15 mouse cellular contexts compared by ENCODE assay signal in the genomic region with DNA sequence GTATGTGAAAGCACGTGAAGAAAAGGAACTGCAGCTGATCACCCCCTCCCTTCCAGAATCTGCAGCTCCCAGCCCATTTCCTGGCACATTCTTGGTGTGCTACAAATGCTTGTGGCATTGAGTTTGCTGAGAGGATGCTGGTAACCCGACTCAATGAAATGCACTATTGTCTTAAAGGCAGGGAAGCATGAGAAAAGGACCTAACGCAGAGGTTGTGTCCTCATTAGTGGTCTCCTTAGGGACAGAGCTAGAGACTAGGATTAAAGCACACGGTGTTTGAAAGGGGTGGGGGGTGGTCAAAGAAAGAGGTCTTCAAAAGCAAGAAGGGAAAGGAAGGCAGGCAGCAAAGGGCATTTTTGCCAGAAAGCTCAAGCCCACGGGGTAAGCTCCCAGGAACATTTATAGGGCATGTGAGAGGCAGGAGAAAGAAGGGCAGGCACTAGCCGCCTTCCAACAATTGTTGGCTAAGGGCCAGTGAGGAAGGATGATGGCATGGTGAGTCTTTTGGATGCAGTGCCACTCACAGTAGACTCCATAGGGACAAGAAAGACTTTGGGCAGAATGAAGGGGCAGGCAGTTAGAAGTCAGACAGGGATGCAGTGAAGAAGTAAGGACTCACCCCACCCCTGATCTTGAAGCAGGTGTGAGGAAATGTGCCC.
DNase-seq lines count a peak whose midpoint lies in the region; ATAC-seq and TF ChIP-seq lines count a peak whose summit lies in the region.
"Had no signal": no experiment of that assay in that cellular context is flagged by ENCODE, and none has a peak within 500 bp of the region (broad histone marks: within the 10 kb centered on the region; RNA-seq: fewer than 3 reads in every experiment).

No protein-coding gene starts in this region.

- no peaks in the 10 kb centered on the region for H3K36me3 ChIP-seq in midbrain, postnatal 0 days (ENCODE audit: insufficient read depth, low read length)
- H3K36me3 ChIP-seq in heart, embryonic 10.5 days: no peaks in the 10 kb centered on the region
- H3K36me3 ChIP-seq: G1E had no signal

- H3K27ac ChIP-seq in midbrain, postnatal 0 days (ENCODE audit: low read depth, low read length): no peak overlapping the region
- H3K27ac ChIP-seq in heart, embryonic 10.5 days: no peak overlapping the region
- H3K27ac ChIP-seq: gastrocnemius, adult 2 months; kidney, postnatal 0 days had no signal

- TF ChIP-seq CTCF in midbrain, postnatal 0 days (IDR thresholded peaks at IDR 0.05): no peak

- DNase-seq in frontal cortex, postnatal 36 days (ENCODE audit: low spot score in 2 of 2): no peak
- peak; percentile 41 for DNase-seq in NIH3T3 (ENCODE audit: low read depth)
- DNase-seq in cerebellum, adult 9-11 months: peak; percentile 76
- DNase-seq in midbrain, postnatal 0 days (ENCODE audit: low spot score): peak; percentile 7
- DNase-seq in heart, embryonic 10.5 days (ENCODE audit: low spot score): no peak
- DNase-seq in testis, postnatal 14 days (ENCODE audit: low spot score): no peak
- DNase-seq in embryo, embryonic 10 days (ENCODE audit: low spot score): no peak
- DNase-seq: gastrocnemius, adult 2 months; heart, adult 18-20 months; layer of hippocampus, adult 9-11 months; right cerebral cortex, postnatal 4 days; thymus, postnatal 14 days had no signal

- H3K9me3 ChIP-seq in midbrain, postnatal 0 days (ENCODE audit: low read length): no peaks in the 10 kb centered on the region
- no peaks in the 10 kb centered on the region for H3K9me3 ChIP-seq in heart, embryonic 10.5 days
- H3K9me3 ChIP-seq: G1E had no signal

- no peaks in the 10 kb centered on the region for H3K27me3 ChIP-seq in midbrain, postnatal 0 days (ENCODE audit: insufficient read depth, low read length)
- H3K27me3 ChIP-seq in heart, embryonic 10.5 days (ENCODE audit: insufficient read depth, poor library complexity, severe bottlenecking): no peaks in the 10 kb centered on the region

- 30% methylated on average over 6 of the region's 6 CpGs for WGBS in midbrain, postnatal 0 days
- WGBS in heart, embryonic 10.5 days: 43% methylated on average over 6 of the region's 6 CpGs

- no peak overlapping the region for H3K4me2 ChIP-seq in midbrain, postnatal 0 days (ENCODE audit: low read depth, low read length, poor library complexity, severe bottlenecking)

- H3K4me3 ChIP-seq in midbrain, postnatal 0 days (ENCODE audit: low read depth, low read length): no peak overlapping the region
- H3K4me3 ChIP-seq in heart, embryonic 10.5 days: no peak overlapping the region
- H3K4me3 ChIP-seq: gastrocnemius, adult 2 months had no signal

- peak; percentile 34; the same call in 1 of the 2 replicates for ATAC-seq in frontal cortex, adult (ENCODE audit: low TSS enrichment)
- ATAC-seq in midbrain, postnatal 0 days (ENCODE audit: low FRiP score): no peak

- H3K4me1 ChIP-seq in midbrain, postnatal 0 days (ENCODE audit: insufficient read depth, low read length): no peaks in the 10 kb centered on the region
- H3K4me1 ChIP-seq in heart, embryonic 10.5 days: no peaks in the 10 kb centered on the region

- H3K9ac ChIP-seq in midbrain, postnatal 0 days (replicated peaks; ENCODE audit: low read length, poor library complexity, severe bottlenecking): no peak overlapping the region

Comparison
In these comparisons a context has a peak if more than half of its experiments do, and no peak if none do; other contexts are left out.
1. DNase-seq: peak in NIH3T3 (single experiment), cerebellum, adult 9-11 months (single experiment) and midbrain, postnatal 0 days (single experiment); none in frontal cortex, postnatal 36 days (0 of 2), heart, embryonic 10.5 days (single experiment), testis, postnatal 14 days (single experiment) and embryo, embryonic 10 days (single experiment).